Mouse (Mus musculus): Measurements from ENCODE around the gene Pold4.

The Pold4 gene

GRCm38 (mm10) chr19:4203604-4204326 is 27.9 kb upstream of the Pold4 start:
- DNase-seq (ENCODE audit: low read depth), result no peak

- DNase-seq (ENCODE audit: low read depth), result no peak
These were observed 26.8 kb upstream of the Pold4 start for GRCm38 (mm10) chr19:4204889-4205288.

GRCm38 (mm10) chr19:4206971-4207370 is 24.7 kb upstream of the Pold4 start:
- DNase-seq (ENCODE audit: low read depth), result no peak

- DNase-seq (ENCODE audit: low read depth), result no peak
These were observed 23.1 kb upstream of the Pold4 start for GRCm38 (mm10) chr19:4208563-4208962.

GRCm38 (mm10) chr19:4211891-4212588 is 19.7 kb upstream of the Pold4 start:
- DNase-seq (ENCODE audit: low read depth), result no peak

- no peak for DNase-seq (ENCODE audit: low read depth)
These were observed 18.1 kb upstream of the Pold4 start for GRCm38 (mm10) chr19:4213524-4213974.

GRCm38 (mm10) chr19:4214071-4214770 is 17.5 kb upstream of the Pold4 start, which contains the start of the genes Clcf1 and AC109138.7:
TSS of gene Clcf1 (plus strand) at chr19:4214238.
TSS of gene AC109138.7 (plus strand) at chr19:4214357.
- DNase-seq (ENCODE audit: low read depth), result no peak

- DNase-seq (ENCODE audit: low read depth), result no peak
These were observed 16.8 kb upstream of the Pold4 start for GRCm38 (mm10) chr19:4214771-4215450.

GRCm38 (mm10) chr19:4215451-4215840 is 16.3 kb upstream of the Pold4 start:
- DNase-seq (ENCODE audit: low read depth), result no peak

GRCm38 (mm10) chr19:4216041-4216685 is 15.5 kb upstream of the Pold4 start:
- DNase-seq (ENCODE audit: low read depth), result no peak

- no peak for DNase-seq (ENCODE audit: low read depth)
These were observed 14.6 kb upstream of the Pold4 start for GRCm38 (mm10) chr19:4217140-4217539.

GRCm38 (mm10) chr19:4217855-4218254 is 13.8 kb upstream of the Pold4 start:
- no peak for DNase-seq (ENCODE audit: low read depth)

GRCm38 (mm10) chr19:4218293-4218692 is 13.4 kb upstream of the Pold4 start:
- DNase-seq (ENCODE audit: low read depth), result no peak

- no peak for DNase-seq (ENCODE audit: low read depth)
These were observed 12.9 kb upstream of the Pold4 start for GRCm38 (mm10) chr19:4218784-4219183.

- DNase-seq (ENCODE audit: low read depth), result no peak
These were observed 11.8 kb upstream of the Pold4 start for GRCm38 (mm10) chr19:4219943-4220342.

- no peak for DNase-seq (ENCODE audit: low read depth)
These were observed 11.3 kb upstream of the Pold4 start for GRCm38 (mm10) chr19:4220416-4220815.

- no peak for DNase-seq (ENCODE audit: low read depth)
These were observed 10.5 kb upstream of the Pold4 start for GRCm38 (mm10) chr19:4220957-4221743.

GRCm38 (mm10) chr19:4222165-4222564 is 9.5 kb upstream of the Pold4 start:
- DNase-seq (ENCODE audit: low read depth), result no peak

- DNase-seq (ENCODE audit: low read depth), result no peak
These were observed 4.9 kb upstream of the Pold4 start for GRCm38 (mm10) chr19:4226779-4227178.

GRCm38 (mm10) chr19:4227446-4227845 is 4.3 kb upstream of the Pold4 start:
- no peak for DNase-seq (ENCODE audit: low read depth)

All from c-Kit-positive CD71-negative TER-119-negative erythroid progenitor cells, embryonic 14.5 days (primary cell).